Mouse (Mus musculus) embryonic facial prominence, embryonic 13.5 days (tissue): ENCODE results near the gene Carns1. TPM values are rescaled to one million over a fixed set of nuclear protein-coding genes. Genes with fewer than 3 reads are reported as not detected.

Source experiments
- ATAC-seq: fragments of 200-750 bp; cut with Nextera tagmentation; 2 replicates; pipeline ENCODE4 v1.8.0; 2017; ENCODE audit warnings: low read depth; ENCODE audit not compliant: insufficient number of reproducible peaks, insufficient read depth, low FRiP score, low TSS enrichment
- H3K27ac ChIP-seq: fragments of 300-500 bp; sonication (generic); 2 replicates; pipeline ENCODE4 v1.5.1; 2015; ENCODE audit warnings: moderate library complexity, mild to moderate bottlenecking, inconsistent platforms
- H3K27me3 ChIP-seq: fragments of 300-500 bp; sonication (generic); 2 replicates; pipeline ENCODE4 v1.6.1; 2015; ENCODE audit warnings: mild to moderate bottlenecking, inconsistent platforms
- H3K36me3 ChIP-seq: fragments of 300-500 bp; sonication (generic); 2 replicates; pipeline ENCODE4 v1.6.1; 2015; ENCODE audit warnings: mild to moderate bottlenecking, inconsistent platforms
- H3K4me1 ChIP-seq: fragments of 300-500 bp; sonication (generic); 2 replicates; pipeline ENCODE4 v1.6.1; 2015; ENCODE audit warnings: inconsistent platforms
- H3K4me2 ChIP-seq: fragments of 300-500 bp; sonication (generic); 2 replicates; pipeline ENCODE4 v1.6.1; 2015; ENCODE audit warnings: moderate library complexity, mild to moderate bottlenecking, inconsistent platforms
- H3K4me3 ChIP-seq: fragments of 300-500 bp; sonication (generic); 2 replicates; pipeline ENCODE4 v1.5.1; 2015; ENCODE audit warnings: mild to moderate bottlenecking, inconsistent platforms
- H3K9ac ChIP-seq: fragments of 300-500 bp; sonication (generic); 2 replicates; pipeline ENCODE4 v1.6.1; 2015; ENCODE audit warnings: mild to moderate bottlenecking, inconsistent platforms
- H3K9me3 ChIP-seq: fragments of 300-500 bp; sonication (generic); 2 replicates; pipeline ENCODE4 v1.6.1; 2016; ENCODE audit warnings: inconsistent platforms
- WGBS: fragments of 180-500 bp; shearing (Covaris S2); methylation state at CpG from one replicate; pipeline ENCODE4 v1.1.7; 2015; ENCODE audit warnings: mixed read lengths; 5-methylcytosine and 5-hydroxymethylcytosine counted together
- polyA plus RNA-seq: library from polyadenylated mRNA; unstranded; fragments of >200 nt; fragmentation: Nextera tagmentation; extraction: Ambion mirVana; gene quantifications from 2 replicates; pipeline ENCODE4 v1.2.1, GENCODE M21; 2015

Gene Carns1
- polyA plus RNA-seq = 1.7 and 3.0 TPM in 2 replicates

DNA sequence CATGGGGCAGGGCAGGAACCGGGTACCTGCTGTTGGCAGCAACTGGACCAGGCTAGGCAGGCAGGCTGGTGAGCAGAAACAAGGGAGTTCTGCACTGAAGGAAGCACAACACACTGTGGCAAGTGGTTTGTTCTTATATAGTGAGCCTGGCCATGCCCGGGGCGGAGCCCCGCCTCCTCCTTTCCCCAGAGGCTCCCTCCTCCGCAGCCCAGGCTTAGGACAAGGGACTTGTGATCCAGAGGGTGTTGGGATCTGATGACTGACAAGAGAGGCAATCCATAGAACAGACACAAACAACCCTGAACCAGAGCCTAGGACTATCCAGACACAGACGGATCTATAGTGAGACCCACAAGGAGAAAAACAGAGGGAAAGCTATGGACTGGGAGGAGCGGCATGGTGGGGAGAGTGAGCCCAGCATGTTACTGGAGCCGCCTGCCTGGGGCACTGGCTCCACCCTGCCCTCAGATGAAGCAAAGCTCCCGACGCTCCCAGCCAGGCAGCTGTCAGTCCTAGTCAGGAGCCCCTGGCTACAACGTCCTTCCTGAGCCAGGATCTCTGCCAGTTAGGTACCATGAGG, at the start of gene Carns1:
Gene Carns1, minus strand, starts transcription at position 112 of the 580 bp plus-strand sequence.
- Histone ChIP-seq H3K9ac (peak within 1 kb of the TSS; percentile 58), H3K4me1 (peaks cover 24% of the 10 kb centered on the region), H3K27me3 (no peaks in the 10 kb centered on the region), H3K4me2 (peak within 1 kb of the TSS; percentile 51), H3K4me3 (peak within 1 kb of the TSS; percentile 25), H3K27ac (no peak within 1 kb of the TSS; the same call in 1 of the 2 replicates), H3K36me3 (no peaks in the 10 kb centered on the region), H3K9me3 (no peaks in the 10 kb centered on the region)
- peak; percentile 38 for ATAC-seq
- 4% methylated on average over 11 of the region's 11 CpGs for WGBS

DNA sequence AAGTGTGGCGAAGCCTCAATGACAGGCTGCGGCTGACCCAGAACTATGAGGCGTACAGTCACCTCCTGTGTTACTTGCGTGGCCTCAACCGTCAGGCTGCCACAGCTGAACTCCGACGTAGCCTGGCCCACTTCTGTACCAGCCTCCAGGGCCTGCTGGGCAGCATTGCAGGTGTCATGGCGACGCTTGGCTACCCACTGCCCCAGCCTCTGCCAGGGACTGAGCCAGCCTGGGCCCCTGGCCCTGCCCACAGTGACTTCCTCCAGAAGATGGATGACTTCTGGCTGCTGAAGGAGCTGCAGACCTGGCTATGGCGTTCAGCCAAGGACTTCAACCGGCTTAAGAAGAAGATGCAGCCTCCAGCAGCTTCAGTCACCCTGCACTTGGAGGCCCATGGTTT, 46.9 kb upstream of the Carns1 start:
- H3K4me2 ChIP-seq = no peak overlapping the region
- H3K4me1 ChIP-seq = peaks cover 50% of the 10 kb centered on the region
- H3K9me3 ChIP-seq = no peaks in the 10 kb centered on the region
- H3K36me3 ChIP-seq = peaks cover 24% of the 10 kb centered on the region
- H3K27ac ChIP-seq = no peak overlapping the region
- 82% methylated on average over 11 of the region's 11 CpGs for WGBS
- no peak overlapping the region for H3K4me3 ChIP-seq
- ATAC-seq = no peak
- no peaks in the 10 kb centered on the region for H3K27me3 ChIP-seq
- H3K9ac ChIP-seq = 0 out of 2 replicates have a peak overlapping the region, but pooled peaks have one; percentile 11

DNA sequence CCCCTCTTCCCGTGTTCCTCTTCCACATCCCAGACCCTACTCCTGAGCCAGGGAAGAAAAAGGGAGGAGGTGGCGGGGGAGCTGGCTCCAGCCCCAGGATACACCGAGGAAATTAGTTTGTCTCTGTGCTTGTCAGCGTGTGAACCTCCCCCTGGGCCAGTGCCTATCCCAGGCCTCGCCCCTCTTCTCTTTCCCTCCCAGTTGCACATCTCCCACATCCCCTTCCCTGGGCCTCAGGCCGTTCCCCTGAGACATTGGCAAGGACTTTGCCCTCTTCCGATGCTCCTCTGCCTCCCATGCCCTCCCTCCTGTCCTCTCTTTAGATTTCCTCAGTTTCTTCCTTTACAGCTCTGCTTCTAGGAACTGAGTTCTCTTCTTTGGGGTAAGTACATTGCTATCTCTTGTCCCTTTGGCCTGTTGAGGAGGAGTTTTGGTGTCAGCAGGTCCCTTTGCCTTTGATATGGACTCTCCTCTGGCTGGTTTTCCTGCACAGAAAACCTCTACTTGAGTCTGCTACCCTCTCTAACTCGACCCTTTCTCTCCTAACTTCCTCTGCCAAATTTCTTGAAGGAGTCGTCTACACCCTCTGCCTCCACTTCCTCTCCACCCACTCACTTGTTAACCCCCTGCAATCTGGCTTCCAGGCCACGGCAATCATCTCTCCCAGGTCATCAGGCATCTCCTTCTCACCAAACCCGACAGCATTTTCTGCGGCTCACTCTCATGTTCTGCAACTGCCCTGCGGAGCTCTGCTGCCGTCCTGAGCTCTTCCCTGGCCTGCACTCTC, 45.9 kb upstream of the Carns1 start:
- 0 out of 2 replicates have a peak, but pooled peaks have one; percentile 1 for ATAC-seq
- Histone ChIP-seq H3K9ac (peak overlapping the region; percentile 44), H3K4me1 (peaks cover 60% of the 10 kb centered on the region), H3K27me3 (no peaks in the 10 kb centered on the region), H3K36me3 (peaks cover 24% of the 10 kb centered on the region), H3K4me3 (no peak overlapping the region), H3K27ac (peak overlapping the region; percentile 48), H3K4me2 (peak overlapping the region; percentile 26), H3K9me3 (no peaks in the 10 kb centered on the region)
- 31% methylated on average over 14 of the region's 14 CpGs for WGBS

DNA sequence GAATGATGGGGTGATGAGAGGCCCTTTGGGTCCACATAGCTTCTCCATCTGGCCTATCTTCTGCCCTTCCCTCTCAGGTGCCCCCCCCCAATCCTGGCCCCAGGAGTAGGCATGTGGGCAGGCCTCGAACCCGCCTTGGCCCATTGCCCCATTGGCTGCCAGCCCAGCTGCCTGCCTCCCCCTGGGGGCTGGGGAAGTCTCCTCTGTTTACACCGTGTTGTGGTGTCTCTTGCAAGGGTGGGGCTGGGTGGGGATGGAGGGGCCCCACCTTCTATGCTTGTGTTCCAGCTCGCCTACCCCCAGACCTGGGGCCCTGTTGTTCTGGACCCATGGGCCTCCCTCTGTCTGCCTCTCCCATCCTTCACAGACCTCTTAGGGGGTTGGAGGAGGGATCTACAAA, 45.1 kb upstream of the Carns1 start:
- Histone ChIP-seq H3K4me2 (peak overlapping the region; percentile 26), H3K9ac (peak overlapping the region; percentile 44), H3K4me1 (peaks cover 67% of the 10 kb centered on the region), H3K36me3 (peaks cover 24% of the 10 kb centered on the region), H3K9me3 (no peaks in the 10 kb centered on the region), H3K27ac (peak overlapping the region; percentile 48), H3K27me3 (no peaks in the 10 kb centered on the region), H3K4me3 (0 out of 2 replicates have a peak overlapping the region, but pooled peaks have one; percentile 12)
- ATAC-seq = 0 out of 2 replicates have a peak, but pooled peaks have one; percentile 7
- WGBS = 25% methylated on average over 4 of the region's 4 CpGs

DNA sequence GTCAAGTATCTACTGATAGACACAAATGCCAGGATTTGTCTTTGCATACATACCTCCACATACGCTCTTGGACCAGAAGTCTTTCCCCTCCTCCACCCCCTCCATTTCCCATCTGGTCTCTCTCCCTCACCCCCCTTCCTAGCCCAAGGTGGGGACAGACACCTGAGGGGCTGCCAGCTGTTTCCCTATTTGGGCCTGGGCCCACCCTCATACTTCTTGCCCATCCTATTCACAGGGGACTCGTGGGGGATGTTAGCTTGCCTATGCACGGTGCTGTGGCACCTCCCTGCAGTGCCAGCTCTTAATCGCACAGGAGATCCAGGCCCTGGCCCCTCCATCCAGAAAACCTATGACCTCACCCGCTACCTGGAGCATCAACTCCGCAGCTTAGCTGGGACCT, 44.7 kb upstream of the Carns1 start:
- no peak for ATAC-seq
- Histone ChIP-seq H3K27me3 (no peaks in the 10 kb centered on the region), H3K36me3 (peaks cover 24% of the 10 kb centered on the region), H3K4me1 (peaks cover 68% of the 10 kb centered on the region), H3K4me3 (0 out of 2 replicates have a peak overlapping the region, but pooled peaks have one; percentile 12), H3K9ac (peak overlapping the region; percentile 44), H3K27ac (peak overlapping the region; percentile 48), H3K4me2 (peak overlapping the region; percentile 26), H3K9me3 (no peaks in the 10 kb centered on the region)
- WGBS = 78% methylated on average over 6 of the region's 6 CpGs

DNA sequence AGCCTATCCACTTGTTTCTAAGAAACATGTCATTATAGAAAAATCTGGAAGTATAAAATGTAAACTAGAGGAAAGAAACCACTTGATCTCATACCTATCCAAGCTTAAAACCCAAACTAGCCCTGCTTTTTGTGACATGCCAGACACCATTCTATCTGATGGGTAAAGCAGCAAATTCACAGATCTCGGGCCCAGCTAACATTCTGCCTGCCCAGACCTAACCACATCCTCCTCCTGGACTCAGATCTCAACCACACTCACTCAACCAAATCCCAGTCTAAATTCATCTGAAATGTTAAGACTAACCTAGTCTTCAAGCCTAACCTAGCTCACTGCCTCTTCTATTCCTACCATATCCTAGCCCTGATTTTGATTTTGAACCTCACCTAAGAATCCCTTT, 43.5 kb upstream of the Carns1 start:
- Histone ChIP-seq H3K36me3 (peaks cover 23% of the 10 kb centered on the region), H3K4me3 (no peak overlapping the region), H3K27ac (0 out of 2 replicates have a peak overlapping the region, but pooled peaks have one; percentile 48), H3K27me3 (no peaks in the 10 kb centered on the region), H3K4me1 (peaks cover 71% of the 10 kb centered on the region), H3K9me3 (no peaks in the 10 kb centered on the region), H3K4me2 (no peak overlapping the region), H3K9ac (no peak overlapping the region)
- ATAC-seq = no peak
- 58% methylated on average over 1 of the region's 1 CpGs for WGBS

DNA sequence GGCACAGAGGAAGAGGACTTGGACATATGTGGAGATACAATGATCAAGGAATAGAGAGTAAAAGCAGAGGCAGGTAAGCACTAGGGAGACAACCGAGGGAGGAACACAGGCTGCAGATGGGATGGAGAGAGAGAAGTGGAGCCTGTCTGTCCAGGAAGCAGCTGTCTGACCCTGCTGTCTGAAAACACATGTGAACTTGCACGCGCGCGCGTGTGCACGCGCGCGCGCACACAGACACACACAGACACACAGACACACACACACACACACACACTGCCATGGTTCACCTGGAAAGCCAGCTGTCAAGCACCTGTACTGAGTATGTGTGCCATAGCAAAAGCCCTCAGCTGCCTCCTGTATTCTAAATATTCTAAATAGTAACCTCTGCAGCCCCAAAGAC, 43.0 kb upstream of the Carns1 start:
- H3K4me1 ChIP-seq = peaks cover 76% of the 10 kb centered on the region

DNA sequence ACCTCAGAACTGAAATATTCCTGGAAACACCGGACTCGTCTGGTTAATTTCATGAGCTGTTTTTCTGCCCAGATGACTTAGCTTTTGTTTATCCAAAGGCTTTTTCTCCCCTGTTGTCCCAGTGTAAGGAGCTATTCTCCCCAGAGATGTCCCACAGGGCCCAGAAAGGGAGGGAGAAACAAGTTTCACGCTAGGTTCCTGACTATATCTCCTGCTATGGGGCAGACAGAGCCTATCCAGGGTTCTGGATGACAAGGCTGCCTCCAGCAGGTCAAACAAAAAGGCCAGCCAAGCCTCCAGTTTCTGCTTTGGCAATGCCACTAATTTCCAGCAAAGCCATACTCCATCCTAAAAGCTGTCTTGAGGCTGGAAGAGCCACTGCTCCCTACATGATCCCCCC, 42.6 kb upstream of the Carns1 start:
- Histone ChIP-seq H3K9me3 (no peaks in the 10 kb centered on the region), H3K4me1 (peaks cover 81% of the 10 kb centered on the region), H3K36me3 (peaks cover 15% of the 10 kb centered on the region), H3K4me3 (peak overlapping the region; percentile 95; the same call in 1 of the 2 replicates), H3K4me2 (peak overlapping the region; percentile 87), H3K9ac (0 out of 2 replicates have a peak overlapping the region, but pooled peaks have one; percentile 21), H3K27ac (peak overlapping the region; percentile 60), H3K27me3 (no peaks in the 10 kb centered on the region)
- WGBS = 38% methylated on average over 3 of the region's 3 CpGs
- ATAC-seq = no peak

More for the DNA sequence above, 43.0 kb upstream of the Carns1 start:
- Histone ChIP-seq H3K27me3 (no peaks in the 10 kb centered on the region), H3K36me3 (peaks cover 19% of the 10 kb centered on the region), H3K27ac (peak overlapping the region; percentile 60), H3K4me2 (peak overlapping the region; percentile 87; the same call in 1 of the 2 replicates), H3K9ac (0 out of 2 replicates have a peak overlapping the region, but pooled peaks have one; percentile 21), H3K4me3 (no peak overlapping the region; the same call in 1 of the 2 replicates), H3K9me3 (no peaks in the 10 kb centered on the region)
- ATAC-seq = no peak
- 85% methylated on average over 11 of the region's 11 CpGs for whole genome bisulfite sequencing

DNA sequence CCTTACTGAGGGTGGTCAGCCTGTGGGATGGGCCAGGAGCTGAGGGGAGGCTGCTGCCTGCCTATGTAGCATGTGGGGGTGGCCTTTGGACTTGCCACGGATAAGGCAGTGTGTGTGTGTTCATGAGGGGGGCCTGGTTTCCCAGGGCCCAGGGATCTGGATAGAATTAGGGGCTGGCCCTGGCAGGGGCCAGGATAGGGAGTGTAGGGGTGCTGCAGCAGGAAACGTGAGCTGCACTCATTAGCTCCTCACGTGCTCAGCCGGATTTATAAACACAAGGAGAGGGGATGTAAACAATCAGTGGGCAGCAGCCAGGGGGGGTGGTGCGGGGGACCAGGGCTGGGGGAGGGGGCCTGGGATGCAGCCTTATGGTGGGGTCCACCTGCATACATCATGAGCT, 41.9 kb upstream of the Carns1 start:
- peak overlapping the region; percentile 64 for H3K9ac ChIP-seq
- H3K27me3 ChIP-seq = no peaks in the 10 kb centered on the region
- H3K36me3 ChIP-seq = peaks cover 8% of the 10 kb centered on the region
- H3K27ac ChIP-seq = peak overlapping the region; percentile 63
- no peaks in the 10 kb centered on the region for H3K9me3 ChIP-seq
- peaks cover 84% of the 10 kb centered on the region for H3K4me1 ChIP-seq
- 2% methylated on average over 5 of the region's 5 CpGs for WGBS
- H3K4me3 ChIP-seq = peak overlapping the region; percentile 95
- ATAC-seq = peak; percentile 37; the same call in 1 of the 2 replicates
- peak overlapping the region; percentile 87 for H3K4me2 ChIP-seq

DNA sequence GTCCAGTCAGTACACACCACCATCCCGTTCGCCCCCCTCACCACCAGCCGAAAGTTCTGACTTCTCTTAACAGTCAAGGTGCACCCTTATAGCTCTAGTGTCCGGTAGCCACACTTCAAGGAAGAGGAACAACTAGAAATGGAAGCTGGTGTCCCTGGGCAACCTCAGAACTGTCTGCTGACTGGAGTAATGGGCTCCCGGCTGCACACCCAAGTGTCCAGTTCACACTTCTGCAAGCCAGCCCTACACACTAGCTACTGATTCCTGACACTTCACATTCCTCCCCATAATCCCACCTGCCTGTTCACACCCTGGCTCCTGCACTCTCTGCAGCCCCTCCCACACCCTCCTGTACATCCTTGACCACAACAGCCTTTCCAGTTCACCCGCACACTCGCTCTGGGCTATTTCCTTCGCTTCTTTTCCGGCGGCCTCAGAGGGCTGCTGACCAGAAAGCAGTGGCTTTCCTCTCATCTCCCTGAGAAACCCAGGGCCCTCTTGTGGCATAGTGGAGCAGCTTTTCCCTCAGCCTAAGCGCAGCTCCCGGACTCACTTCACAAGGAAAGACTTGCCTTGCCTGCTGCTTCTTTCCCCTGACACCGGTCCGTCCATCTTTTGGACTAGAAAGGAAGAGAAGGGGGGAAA, 40.9 kb upstream of the Carns1 start:
- Histone ChIP-seq H3K4me1 (peaks cover 86% of the 10 kb centered on the region), H3K4me2 (peak overlapping the region; percentile 87), H3K9me3 (no peaks in the 10 kb centered on the region), H3K27me3 (peaks cover 4% of the 10 kb centered on the region; the same call in 1 of the 2 replicates), H3K27ac (peak overlapping the region; percentile 63), H3K9ac (peak overlapping the region; percentile 64), H3K36me3 (no peaks in the 10 kb centered on the region), H3K4me3 (peak overlapping the region; percentile 95)
- no peak for ATAC-seq
- 17% methylated on average over 14 of the region's 14 CpGs for WGBS

DNA sequence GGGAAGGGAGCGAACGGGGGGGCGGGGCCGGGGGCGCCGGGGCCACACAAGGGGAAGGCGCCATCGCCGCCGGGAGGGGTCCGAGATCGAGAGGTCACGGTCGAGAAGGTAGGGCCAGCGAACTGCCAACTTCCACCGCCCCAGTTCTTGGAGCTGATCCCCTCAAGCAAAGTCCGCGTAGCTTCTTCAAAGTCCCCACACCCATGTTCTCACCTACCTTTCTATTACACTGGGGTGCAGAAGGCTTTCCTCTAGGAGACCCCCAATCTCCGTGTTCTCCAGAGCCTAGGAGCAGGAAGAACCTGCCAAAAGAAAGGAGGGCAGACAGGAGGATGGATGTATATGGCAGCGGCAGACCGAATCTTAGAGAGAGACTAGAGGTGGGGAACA, 40.2 kb upstream of the Carns1 start:
- Histone ChIP-seq H3K4me3 (peak overlapping the region; percentile 95), H3K4me2 (peak overlapping the region; percentile 87), H3K9me3 (no peaks in the 10 kb centered on the region), H3K27me3 (peaks cover 4% of the 10 kb centered on the region; the same call in 1 of the 2 replicates), H3K27ac (peak overlapping the region; percentile 97), H3K9ac (peak overlapping the region; percentile 98), H3K4me1 (peaks cover 79% of the 10 kb centered on the region), H3K36me3 (no peaks in the 10 kb centered on the region)
- no peak for ATAC-seq
- 1% methylated on average over 15 of the region's 21 CpGs for WGBS
